Mouse (Mus musculus) adrenal gland (tissue): ENCODE measurements around the gene Saa4.
"Not testable (repeated sequence)": the region's sequence is repeated elsewhere in the genome, so short reads cannot be mapped to it uniquely, and the experiment has no call there.

Experiments used
- intact Hi-C: fragments of 180-260 bp; cut with DNase I; formaldehyde crosslinking; loops from one replicate; pipeline ENCODE4 v1.15.1; 2025

The Saa4 gene

DNA sequence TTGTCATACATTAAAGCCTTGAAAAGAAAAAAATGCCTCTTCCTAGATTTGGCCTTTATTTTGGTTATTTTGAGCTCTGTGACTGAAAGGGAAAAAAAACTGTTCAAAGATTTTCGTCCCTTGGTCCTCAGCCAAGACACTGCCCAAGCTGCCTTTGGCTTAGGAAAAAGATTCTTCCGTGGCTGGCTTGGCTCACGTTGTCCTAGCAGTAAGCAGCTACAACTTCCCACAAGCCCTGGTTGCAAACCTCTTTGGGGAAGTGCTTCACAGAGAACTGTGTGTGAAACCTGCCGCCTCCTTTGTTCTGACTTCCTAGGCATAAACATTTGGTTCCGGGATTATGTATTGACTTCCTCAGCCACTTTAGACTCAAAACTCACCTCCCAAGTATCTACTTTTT is 15.5 kb downstream of the Saa4 start:
- intact Hi-C loops: loop anchor here (1.0 kb wide), 1 partner anchor 53 kb away; no protein-coding TSS in a partner anchor

DNA sequence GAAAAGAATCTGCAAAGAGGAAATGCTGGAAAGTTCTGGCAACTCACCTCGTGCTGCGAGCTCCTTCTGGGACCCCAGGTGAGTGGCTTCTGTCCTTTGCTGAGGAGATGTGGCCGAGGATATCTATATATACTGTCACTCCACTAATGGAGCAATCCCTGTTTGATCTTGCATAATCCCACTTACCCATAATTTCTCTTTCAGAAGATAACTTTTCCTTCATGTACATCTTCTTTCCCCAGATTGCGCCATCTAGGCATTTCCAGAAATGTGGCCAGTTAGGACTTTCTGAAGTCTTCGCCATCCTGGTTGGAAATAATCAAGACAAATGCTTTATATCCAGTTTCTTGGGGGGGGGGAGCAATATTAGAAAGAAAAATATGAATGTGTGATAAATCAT is 16.8 kb downstream of the Saa4 start, which contains the start of gene Saa3:
TSS of gene Saa3 (minus strand) at position 101 of the 400 bp plus-strand sequence.
- intact Hi-C loops: no loop called here

DNA sequence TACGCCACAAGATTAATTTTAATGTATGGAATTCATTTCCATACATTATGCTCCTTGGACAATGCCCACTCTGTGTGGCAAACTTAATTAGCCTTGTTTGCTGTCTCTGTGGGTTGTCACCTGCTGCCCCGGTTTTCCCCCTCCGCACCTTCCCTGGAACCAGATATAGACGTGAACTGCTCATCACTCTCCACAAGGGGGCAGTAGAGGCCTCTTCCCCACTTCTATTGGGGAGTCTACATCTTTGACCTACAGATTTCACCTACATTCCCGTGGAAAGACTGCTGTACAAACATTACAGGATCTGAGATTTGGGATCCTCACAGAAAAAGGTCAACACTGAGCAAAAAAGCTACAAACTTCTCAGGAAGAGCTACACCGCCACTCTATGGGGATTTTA is 17.9 kb downstream of the Saa4 start:
- intact Hi-C loops: loop anchor here (5.0 kb wide), 1 partner anchor 133 kb away; no protein-coding TSS in a partner anchor

DNA sequence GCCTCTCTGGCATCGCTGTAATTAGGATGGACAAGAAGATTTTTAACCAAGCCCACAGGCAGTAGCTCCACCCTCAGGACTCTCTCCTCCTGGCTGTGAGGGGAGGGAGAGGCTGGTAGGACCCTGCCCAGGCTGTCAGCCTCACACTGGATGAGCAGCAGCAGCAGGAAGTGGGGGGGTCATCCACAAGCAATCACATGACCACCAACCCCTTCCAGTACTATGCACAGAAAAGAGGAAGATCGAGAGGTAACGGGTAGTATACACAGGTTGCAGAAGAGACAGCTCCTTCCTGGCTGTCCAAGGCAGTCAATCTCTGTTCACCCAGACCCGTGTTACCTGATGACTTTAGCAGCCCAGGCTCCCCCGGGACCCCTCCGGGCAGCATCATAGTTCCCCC is 20.2 kb downstream of the Saa4 start:
- intact Hi-C loops: loop anchor here (5.0 kb wide), 1 partner anchor 135 kb away; no protein-coding TSS in a partner anchor

DNA sequence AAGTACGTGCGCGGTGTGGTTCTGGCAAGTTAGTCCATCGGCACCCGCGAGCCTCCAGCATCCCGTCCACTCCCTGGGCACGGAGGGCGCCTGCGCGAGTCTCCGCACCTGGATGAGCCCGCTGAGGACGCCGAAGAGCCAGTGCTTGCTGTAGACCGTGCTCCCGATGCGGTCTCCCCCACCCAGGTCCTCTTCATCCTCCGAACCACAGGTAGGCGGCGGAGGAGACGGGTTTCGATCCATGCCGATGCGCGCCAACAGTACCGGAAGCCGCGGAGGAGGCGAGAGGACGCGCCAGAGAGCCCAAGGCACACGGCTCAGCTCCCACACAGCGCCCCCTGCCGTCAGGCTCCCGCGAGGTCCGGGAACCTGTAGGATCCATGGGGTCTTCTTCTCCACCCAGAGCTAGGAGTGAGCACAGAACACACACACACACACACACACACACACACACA is 22.0 kb downstream of the Saa4 start, which contains the start of gene Saal1:
TSS of gene Saal1 (minus strand) at position 291 of the 455 bp plus-strand sequence.
- intact Hi-C loops: loop anchor here (5.0 kb wide), 1 partner anchor 137 kb away; no protein-coding TSS in a partner anchor

DNA sequence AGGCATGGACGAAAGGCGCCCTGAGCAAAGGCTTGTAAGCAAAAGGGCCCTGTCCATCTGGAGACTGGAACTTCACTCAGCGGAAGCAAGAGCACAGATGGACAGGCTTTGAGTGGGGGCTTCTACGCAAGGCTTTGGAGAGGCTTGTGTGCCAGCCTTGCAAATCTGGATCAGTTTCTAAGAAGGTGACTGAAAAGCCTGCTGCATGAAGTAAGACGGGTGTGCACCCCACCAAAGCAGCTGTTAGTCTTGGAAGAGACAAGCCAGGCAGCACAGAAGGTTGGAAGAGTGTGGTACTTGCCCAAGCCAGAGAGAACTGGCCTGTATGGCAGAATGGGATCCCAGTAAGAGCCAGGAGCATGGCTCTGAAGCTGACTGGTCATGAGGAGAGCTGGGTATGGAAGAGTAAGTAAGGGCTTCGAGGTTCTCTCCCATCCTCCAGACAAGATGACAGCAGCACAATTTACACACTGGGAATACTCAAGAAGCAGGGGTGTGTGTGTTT is 31.8 kb downstream of the Saa4 start:
- intact Hi-C loops: no loop called here

DNA sequence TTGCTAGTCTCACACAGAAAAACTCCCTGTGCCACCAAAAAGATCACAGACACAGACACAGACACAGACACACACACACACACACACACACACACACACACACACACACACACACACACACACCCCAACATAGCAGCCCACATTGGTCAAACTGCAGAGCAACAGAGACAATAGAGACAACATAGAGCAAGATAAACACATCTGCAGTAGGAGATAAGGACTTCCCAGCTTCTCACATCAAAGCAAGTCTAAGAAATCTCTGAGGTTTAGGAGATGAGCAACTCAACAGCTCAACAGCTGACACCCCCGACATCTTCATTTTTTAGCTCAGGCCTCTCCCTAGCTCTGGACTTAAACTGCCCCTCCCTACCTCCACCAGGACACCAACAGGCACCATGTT is 35.6 kb downstream of the Saa4 start:
- intact Hi-C loops: no loop called here

DNA sequence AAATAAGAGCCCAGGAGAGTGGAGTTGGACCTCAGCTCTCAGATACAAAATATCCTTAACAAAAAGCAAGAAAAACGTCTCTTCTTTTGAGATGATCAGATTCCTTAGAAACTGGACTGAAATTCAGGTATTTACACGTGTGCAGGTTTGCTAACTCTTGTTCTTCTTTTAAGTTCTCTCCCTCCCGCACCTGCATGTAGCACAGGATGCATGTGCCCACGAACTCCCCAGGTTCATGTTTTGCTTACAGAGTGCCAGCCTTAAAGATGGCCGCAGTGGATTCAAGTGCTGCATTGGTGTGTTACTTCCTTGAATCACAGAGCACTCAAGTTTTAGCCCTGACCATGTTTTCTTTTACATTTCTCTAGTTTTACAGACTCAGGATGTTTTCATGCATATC is 45.6 kb downstream of the Saa4 start:
- intact Hi-C loops: no loop called here

DNA sequence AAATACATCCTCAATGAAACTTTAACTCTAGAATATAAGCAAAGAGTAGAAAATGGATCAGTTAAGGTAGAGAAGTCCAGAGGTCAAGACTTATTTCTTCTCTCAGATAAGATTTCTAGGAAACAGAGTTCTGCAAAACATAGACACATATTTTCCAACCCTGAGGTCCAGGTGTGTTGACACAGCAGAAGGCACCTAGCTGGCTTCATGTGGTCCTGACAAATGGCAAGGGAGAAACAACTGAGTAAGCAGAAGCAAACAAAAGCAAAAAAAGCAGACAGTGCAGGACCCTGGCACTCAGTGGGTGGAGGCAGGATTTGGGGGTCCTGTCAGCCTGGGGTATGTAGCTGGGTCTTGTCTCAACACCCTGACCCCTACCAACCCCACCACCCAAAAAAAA is 51.7 kb downstream of the Saa4 start:
- intact Hi-C loops: no loop called here

DNA sequence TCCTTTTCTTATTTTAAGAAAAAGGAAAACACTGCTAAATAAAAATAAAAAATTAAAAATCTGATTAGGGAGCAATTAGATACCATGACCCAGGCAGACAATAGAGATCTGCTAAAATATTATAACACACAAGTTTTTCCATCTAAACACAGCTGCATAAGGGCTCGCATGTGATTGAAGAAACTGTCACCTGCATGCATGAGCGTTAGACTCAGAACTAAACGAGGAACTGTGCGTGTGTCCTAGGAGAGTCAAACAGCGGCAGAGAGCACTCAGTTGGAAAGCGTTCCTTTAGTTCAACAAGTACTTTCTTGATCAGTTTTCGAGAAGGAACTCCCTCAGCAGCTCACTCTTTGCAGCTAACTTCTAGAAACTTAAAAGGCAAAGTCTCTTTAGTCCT is 53.4 kb downstream of the Saa4 start:
- intact Hi-C loops: not testable (repeated sequence)

DNA sequence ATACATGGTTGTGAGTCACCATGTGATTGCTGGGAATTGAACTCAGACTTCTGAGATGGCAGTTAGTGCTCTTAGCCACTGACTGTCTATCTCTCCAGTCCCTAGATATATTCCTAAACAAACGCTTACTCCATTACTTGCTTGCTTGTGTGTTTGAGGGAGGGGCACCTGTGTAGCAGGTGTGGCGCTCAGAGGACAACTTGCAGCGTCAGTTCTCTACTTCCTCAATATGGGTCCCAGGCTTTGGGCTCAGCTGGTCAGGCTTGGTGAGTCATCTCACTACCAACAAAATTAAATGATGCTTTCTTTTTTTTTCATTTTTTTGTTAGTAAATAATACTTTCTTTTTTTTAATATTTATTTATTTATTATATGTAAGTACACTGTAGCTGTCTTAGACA is 54.0 kb downstream of the Saa4 start:
- intact Hi-C loops: no loop called here
